Mouse (Mus musculus): Measurements from ENCODE around the gene Zmiz1.

Gene Zmiz1

GRCm38 (mm10) chr14:25686216-25686945 is 227.4 kb downstream of the Zmiz1 start:
- in situ Hi-C loops (cut with MboI, MseI): no loop called here

- in situ Hi-C loops (cut with MboI, MseI): no loop called here
These were observed 228.3 kb downstream of the Zmiz1 start for GRCm38 (mm10) chr14:25686983-25687901.

- in situ Hi-C loops (cut with MboI, MseI): no loop called here
These were observed 234.4 kb downstream of the Zmiz1 start for GRCm38 (mm10) chr14:25693271-25693887.

- in situ Hi-C loops (cut with MboI, MseI): no loop called here
These were observed 235.0 kb downstream of the Zmiz1 start, which contains the start of gene Ppif for GRCm38 (mm10) chr14:25693888-25694568. Gene Ppif, plus strand, starts transcription at chr14:25694154.

- in situ Hi-C loops (cut with MboI, MseI): no loop called here
These were observed 235.5 kb downstream of the Zmiz1 start for GRCm38 (mm10) chr14:25694569-25694897.

- in situ Hi-C loops (cut with MboI, MseI): no loop called here
These were observed 236.1 kb downstream of the Zmiz1 start for GRCm38 (mm10) chr14:25695059-25695458.

- in situ Hi-C loops (cut with MboI, MseI): no loop called here
These were observed 237.4 kb downstream of the Zmiz1 start for GRCm38 (mm10) chr14:25696356-25696755.

- in situ Hi-C loops (cut with MboI, MseI): no loop called here
These were observed 243.0 kb downstream of the Zmiz1 start for GRCm38 (mm10) chr14:25701986-25702385.

GRCm38 (mm10) chr14:25707691-25708181 is 248.8 kb downstream of the Zmiz1 start:
- in situ Hi-C loops (cut with MboI, MseI): no loop called here

- in situ Hi-C loops (cut with MboI, MseI): no loop called here
These were observed 249.5 kb downstream of the Zmiz1 start for GRCm38 (mm10) chr14:25708451-25708850.

- in situ Hi-C loops (cut with MboI, MseI): no loop called here
These were observed 249.9 kb downstream of the Zmiz1 start for GRCm38 (mm10) chr14:25708917-25709316.

- in situ Hi-C loops (cut with MboI, MseI): no loop called here
These were observed 251.1 kb downstream of the Zmiz1 start for GRCm38 (mm10) chr14:25710073-25710472.

- in situ Hi-C loops (cut with MboI, MseI): no loop called here
These were observed 251.7 kb downstream of the Zmiz1 start for GRCm38 (mm10) chr14:25710681-25711080.

GRCm38 (mm10) chr14:25711177-25711576 is 252.2 kb downstream of the Zmiz1 start:
- in situ Hi-C loops (cut with MboI, MseI): no loop called here

- in situ Hi-C loops (cut with MboI, MseI): no loop called here
These were observed 252.6 kb downstream of the Zmiz1 start for GRCm38 (mm10) chr14:25711602-25712001.

GRCm38 (mm10) chr14:25713443-25713842 is 254.5 kb downstream of the Zmiz1 start:
- in situ Hi-C loops (cut with MboI, MseI): no loop called here

Measured in regulatory T cell (primary cell).